Mouse (Mus musculus) heart, postnatal 36 days (tissue): Measurements from ENCODE around the gene Lsamp. TPM values are rescaled to one million over a fixed set of nuclear protein-coding genes. Genes with fewer than 3 reads are reported as not detected.

ENCODE experiments used
- DNase-seq, 2 experiments: peaks; one replicate each; pipeline ENCODE4 v3.0.0; 2021 to 2022
- intact Hi-C: fragments of 180-260 bp; cut with DNase I; formaldehyde crosslinking; loops from one replicate; pipeline ENCODE4 v1.15.1; 2025
- total RNA-seq, 2 experiments: library from RNA; stranded (reverse); gene quantifications; 2 replicates each; pipeline ENCODE4 v1.2.3; 2021

Lsamp gene
- total RNA-seq, 2 experiments from 2014 or later = 1.1 to 2.0 TPM

DNA sequence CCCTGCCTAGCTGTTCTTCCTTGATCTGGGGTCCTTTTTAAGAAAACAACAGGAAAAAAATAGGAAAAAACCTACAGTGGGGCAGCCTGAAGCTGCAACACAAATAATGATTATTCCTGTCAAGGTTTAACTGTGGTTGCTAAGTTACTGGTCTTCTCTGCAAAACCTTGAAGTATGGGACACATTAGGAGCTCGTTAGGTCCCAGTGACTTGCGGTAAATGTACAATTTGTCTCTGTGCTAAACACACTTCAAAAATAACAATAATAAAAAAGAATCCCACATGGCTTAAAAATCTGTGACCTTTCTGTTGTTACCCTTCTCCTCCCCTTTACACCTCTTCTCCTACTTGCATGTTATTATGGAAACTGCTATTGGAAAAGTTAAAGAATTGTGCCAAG lies 1140.2 kb downstream of the Lsamp start:
- intact Hi-C loops = no loop called here
- DNase-seq = no peak

DNA sequence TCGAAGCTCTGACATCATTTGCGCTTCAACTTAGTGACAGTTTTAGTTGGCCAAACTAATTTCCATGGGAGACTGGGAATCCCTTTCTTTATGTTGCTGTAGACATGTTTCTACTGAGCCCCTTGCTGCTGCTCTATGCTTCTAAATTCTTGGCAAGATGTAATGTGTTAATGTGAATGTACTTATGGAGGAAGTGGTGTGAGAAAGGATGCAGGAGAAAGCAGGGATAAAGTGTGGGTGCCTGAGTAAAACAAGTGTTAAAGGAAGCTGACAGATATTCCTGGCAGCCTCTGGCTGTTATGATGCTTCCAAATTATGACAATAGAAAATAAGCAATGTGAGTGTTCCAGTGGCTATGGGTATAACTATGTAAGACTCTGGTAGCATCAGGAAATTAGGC lies 1140.9 kb downstream of the Lsamp start:
- no peak for DNase-seq
- intact Hi-C loops = no loop called here

DNA sequence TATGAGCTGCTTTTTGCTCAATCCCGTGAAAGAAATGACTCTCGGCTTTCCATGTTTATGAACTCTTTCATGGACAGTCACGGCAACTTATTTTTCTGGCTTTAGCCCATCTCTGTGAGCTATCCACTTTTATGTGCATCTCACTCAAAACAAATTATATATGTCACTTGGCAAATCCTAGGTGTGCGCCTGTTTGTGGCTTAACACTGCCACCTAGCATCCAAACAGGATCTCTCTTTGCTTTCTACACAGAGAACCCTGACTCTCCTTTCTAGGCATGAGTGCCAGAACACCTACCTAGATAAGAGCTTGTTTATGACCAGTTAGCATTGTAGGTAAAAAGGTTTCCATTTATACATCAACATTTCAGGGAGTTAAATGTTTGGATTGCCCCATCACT lies 1146.9 kb downstream of the Lsamp start:
- intact Hi-C loops = no loop called here
- DNase-seq = no peak

DNA sequence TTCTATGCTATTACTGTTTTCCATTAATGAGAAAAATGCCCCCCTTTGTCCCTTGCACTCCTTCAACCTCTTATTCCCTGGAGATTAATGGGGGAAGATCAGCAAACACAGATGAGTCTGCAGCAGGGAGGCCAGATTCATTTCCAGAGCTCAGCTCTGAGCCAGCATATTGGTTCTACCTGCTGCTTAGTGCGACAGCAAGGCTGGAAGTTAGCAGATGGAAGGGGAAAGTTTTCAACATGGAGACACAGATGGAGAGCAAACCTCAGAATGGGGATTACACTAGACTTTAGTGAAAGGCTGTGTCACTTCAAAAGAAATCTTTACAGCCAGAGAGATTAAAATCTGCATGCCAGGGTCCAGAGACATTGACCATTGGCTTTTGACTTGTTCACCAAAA lies 1188.7 kb downstream of the Lsamp start:
- no peak for DNase-seq
- intact Hi-C loops = no loop called here

DNA sequence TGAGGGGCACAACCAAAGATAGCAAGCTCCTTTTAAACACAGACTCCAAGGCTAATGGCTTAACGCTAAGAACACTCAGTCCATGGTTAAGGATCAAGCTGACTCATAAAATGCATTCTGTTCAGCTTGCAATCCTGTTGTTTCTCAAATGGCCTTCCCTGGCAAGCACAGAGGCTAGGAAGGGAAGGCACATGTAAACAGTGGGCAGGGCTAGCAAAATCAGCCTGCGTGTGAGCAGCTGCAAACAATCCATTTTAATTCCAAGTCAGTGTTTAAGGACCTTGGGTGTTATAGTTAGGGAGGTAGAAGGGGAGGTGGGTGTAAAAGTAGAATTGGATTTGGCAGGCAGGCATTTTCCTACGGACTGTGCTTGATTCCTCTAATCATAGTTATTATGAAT lies 1195.4 kb downstream of the Lsamp start:
- intact Hi-C loops = no loop called here
- no peak for DNase-seq

DNA sequence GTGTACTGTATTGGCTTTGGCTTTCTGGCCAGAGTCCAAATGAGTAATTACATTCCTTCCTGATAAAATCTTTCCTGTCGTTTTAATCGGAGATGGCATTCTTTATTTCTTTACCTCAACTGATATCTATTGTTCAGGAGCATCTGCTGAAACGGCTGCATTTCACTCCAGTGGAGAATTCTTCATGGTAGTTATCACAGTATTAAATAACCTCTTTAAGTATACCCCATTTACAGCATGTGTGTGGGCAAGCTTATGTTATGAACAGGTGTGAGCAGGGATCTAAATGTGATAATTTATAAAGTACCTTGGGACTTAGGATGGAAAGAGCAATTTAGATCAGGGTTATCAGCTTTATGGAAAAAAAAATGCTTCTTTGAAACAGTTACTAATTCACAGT lies 1196.7 kb downstream of the Lsamp start:
- no peak for DNase-seq
- intact Hi-C loops = no loop called here

DNA sequence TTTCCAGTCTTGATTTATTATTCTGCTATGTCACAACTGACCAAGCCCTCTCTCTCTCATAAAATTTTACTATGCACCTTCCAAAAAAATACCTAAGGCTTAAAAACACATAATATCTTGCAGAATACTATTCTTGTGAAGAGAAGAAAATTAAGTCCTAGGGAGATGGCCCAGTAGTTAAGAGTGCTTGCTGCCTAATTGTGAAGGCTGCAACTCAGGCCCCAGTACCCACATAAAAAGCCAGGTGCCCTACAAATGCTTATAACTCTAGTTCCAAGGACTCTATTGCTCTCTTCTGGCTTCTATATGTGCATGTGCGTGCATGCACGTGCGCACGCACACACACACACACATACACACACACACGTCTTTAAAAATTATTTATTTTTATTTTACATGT lies 1225.9 kb downstream of the Lsamp start:
- intact Hi-C loops = no loop called here

DNA sequence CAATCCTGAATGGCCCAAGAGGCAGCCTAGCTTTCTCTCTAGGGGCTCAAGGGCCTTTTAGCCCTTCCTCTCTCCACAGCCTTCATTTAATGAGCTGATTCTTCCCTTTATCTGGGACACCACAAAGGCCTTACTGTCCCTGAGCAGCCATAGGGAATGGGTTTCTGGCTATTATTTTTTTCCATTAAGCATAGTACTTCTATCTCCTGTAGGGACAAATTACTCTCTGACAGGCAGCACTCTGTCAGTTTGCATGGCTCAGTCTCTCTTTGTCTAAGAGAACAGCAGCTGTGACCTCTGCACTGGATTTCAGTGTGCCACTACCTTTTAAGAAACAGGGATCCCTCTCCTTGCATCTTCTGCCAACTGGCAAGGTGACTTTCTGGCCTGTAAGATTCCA lies 1251.7 kb downstream of the Lsamp start:
- DNase-seq = no peak
- intact Hi-C loops = no loop called here

More for the DNA sequence above, 1225.9 kb downstream of the Lsamp start:
- DNase-seq = no peak

DNA sequence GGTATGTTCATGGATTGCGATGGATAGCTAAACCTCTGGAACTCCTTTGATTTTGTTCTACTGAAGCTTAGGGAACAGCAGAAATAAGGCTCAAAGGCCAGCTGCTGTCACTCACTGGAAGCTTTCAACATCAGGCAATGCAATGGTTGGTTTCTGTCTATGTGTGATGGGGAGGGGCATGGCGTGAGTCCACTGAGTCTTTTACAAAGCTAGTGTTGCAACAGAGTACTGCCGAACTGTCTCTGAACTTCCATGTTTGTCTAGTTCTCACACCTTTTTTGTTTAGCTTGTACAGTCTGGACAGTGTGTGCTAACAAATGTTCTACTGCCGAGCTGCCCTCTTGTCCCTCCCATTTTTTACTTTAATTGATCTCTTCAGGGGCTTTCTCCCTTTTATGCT lies 1258.7 kb downstream of the Lsamp start:
- no peak for DNase-seq
- intact Hi-C loops = no loop called here

DNA sequence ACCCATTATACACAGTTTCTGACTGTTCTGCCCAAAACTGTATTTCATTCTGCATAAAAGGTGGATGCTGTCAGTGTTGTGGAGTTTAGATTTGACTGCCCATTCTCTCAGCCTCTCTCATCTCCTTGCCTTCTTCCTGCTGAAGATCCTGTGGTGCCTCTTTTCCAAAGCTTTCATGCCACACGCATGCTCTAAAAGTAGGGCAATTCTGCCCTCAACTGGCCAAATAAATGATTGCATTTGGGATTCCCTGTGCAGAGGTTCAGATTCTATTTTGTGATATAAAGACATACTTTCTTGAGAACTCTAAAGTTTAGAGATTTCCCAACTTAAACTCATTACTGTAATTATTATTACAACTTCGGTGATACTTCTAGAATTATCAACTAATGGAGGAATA lies 1260.5 kb downstream of the Lsamp start:
- intact Hi-C loops = no loop called here
- DNase-seq = peak; percentile 4 to 7

DNA sequence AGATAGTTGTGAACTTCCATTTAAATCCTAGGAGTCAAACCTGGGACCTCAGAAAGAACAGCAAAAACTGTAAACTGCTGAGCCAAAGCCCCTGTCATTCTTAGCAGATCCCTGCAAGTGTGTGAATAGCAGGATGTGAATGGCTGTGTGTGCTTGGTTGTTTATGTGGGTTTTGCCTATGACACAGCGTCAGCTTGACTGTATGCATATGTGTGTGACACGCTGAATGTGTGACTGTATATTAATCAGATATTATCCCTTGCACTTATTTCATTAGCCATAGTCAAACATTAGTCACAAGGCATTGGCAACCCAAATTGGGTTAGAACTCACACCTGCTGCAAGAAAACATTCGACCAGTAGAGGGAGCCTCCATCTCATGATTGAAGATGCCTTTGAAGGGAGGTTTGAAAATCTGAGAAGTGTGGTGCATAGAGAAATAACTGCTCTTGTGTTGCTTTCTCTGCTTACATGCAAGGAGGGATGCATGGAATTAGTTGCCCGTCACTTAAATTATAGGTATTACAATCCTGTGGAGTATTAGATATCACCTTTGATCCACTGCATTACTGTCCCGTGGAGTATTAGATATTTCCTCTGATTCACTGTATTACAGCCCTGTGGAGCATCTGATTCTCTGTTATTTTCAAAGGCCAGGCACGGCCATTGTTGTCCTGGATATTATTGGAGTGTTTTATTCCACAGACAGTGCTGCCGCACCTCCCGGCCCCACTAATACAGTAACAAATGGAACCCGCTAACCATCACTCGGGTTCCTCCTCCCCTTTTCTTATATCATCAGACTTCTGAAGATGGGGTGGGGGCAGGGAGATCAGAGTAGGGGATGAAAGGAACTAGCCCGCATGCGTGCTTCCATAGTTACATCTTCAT lies 1274.2 kb downstream of the Lsamp start:
- intact Hi-C loops = loop anchor here (2.0 to 5.0 kb wide), 2 partner anchors 576 to 909 kb away; no protein-coding TSS in a partner anchor
- DNase-seq = peak; percentile 22 to 43

DNA sequence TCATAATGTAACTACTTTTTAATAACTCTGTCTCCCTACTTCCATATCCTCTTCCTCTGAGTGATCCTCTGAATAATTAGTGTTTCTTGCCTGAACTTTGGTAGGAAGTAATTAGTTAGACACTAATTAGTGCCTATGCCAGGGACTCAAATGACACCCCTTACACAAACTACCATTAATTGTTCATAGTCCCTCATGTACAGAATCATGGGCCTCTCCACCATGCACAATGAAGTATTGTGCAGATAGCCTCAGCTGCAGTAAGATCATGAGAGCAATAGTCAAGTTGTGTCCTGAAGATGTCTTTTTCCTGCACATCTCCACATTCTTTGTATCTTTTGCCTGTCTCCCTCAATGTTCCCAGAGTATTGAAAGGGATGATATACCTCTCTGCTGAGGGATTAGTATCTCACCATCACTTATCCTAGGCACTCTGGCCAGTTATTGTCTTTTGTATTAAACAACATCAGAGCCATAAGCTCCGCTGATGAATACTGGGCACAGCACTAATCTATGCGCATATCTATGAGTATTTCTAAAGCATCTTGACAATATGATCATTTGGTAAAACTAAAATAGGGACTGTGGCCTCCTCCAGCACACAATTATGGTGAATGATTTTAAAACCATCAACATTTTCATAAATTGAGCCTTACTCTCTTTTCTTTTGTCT lies 1292.0 kb downstream of the Lsamp start:
- intact Hi-C loops = no loop called here
- no peak for DNase-seq

DNA sequence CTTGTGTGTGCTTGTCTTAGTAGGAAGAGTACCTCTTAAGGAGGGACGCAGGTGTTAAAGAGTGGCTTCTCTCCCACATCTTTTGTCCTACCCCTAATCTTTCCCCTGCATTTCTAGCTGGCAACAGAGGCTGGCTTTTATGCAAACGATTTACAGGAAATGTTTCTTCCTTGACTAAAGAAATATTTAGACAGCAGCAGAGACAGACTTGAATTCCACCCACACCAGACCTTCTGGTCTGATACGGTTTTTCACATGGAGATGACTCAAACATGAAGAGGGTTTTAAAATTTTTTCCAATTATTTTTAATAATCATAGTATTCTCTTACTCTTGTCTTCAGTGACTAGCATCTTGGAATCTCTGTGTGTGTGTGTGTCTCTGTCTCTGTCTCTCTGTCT lies 1333.8 kb downstream of the Lsamp start:
- intact Hi-C loops = no loop called here
- no peak for DNase-seq

DNA sequence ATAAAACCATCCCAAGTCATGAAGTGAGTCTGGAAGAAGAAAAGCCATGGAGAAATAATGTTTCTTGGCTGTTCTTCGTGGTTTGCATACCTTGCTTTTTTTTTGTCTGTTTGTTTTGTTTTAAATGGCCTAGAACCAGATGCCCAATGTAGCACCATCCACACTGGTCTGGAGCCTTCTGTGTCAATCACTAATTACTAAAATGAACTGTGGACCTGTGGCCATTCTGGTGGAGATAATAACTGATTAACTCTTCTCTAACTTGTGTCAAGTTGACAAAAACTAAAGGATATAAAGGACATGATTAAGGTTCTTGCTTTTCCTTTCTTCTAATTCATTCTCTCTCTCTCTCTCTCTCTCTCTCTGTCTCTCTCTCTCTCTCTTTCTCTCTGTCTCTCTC lies 1359.3 kb downstream of the Lsamp start:
- intact Hi-C loops = no loop called here
- DNase-seq = no peak

DNA sequence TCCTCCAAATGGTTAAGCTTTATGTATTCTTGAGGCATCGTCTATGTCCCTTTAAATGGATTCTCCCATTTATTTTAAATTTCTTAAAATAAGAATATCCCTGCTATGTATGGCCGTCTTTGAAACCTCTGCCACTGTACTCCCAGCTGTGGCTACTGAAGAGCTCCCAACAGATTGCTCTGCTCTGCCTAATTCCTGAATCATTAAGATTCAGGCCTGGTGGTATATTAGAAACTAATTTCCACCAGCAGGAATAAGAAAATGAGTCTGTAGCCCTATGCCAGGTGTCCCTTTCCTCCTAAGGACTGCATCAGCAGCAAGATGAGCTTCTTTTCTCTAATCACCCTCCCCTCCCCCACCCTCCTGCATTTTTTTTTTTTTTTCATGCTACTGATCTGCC lies 1381.0 kb downstream of the Lsamp start:
- intact Hi-C loops = no loop called here
- no peak for DNase-seq

DNA sequence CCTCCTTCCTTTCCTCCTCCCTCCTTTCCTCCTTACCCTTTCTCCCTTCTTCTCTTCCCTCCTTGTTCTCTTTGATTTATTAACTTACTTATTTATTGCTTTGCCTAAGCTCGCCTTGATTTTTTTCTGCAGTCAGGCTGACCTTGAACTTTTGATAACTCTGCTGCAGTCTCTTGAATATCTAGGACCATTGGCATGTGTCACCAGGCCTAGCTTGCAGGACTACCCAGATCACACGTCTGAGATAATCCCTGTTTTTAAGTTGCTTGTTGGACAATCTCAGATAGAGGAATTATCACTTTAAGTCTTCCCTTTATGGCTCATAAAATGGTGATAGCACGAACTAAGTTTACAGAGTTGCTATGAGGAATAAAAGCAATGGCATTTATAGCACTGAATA lies 1399.5 kb downstream of the Lsamp start:
- intact Hi-C loops = no loop called here
- no peak for DNase-seq

DNA sequence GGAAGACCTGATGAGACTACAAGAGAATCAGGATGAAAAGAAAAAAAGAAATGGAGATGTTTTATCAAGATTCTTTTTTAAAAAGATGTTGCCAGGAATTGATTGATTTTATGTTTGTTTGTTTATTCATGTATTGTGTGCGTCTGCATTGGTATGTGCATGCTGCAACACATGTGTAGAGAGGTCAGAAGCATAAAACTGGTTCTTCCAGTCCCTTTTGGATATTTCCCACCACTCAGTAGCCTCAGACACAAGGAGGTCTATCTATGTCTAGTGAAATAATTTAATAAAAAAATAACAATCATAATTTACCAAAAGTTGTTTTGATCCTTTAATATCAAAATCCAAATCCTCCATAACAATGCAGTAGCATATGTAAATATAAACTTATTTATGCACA lies 1400.1 kb downstream of the Lsamp start:
- intact Hi-C loops = no loop called here
- DNase-seq = no peak

DNA sequence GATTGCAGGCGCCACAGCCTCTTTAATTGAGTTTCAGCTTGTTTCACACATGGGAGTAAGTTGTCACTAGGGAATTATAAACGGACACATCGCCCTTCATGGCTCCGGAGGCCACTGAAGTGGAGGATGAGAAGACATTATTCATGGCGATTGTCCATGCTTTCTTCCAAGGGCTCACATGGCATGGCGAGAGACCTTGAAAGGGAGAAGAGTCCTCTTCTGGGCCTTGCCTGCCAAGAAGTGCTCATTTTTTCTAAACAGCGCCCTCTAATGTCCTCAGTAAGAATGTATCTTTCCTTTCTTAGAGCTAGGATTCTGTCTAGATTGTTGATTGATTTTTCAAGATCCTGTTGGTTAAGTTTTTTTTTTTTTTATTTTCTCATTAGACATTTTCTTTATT lies 1424.7 kb downstream of the Lsamp start:
- DNase-seq = no peak
- intact Hi-C loops = no loop called here

DNA sequence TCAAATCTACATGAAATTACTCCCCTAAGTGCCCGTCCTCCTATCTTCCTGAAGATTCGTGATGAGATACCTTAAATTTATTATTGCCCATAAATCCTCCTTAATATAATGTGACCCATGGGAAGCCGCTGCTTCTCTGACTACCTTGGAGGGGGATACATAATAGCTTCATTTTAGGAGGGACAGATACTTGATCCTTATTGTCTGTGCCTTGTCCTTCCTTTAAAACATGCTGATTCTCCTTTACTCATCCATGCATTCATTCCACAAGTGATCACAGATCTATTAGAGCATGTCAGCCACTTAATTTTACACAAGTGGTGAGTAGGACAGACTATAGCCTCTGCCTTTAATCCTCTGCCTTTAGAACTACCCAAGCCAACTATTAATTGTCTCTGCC lies 1426.5 kb downstream of the Lsamp start:
- no peak for DNase-seq
- intact Hi-C loops = no loop called here

DNA sequence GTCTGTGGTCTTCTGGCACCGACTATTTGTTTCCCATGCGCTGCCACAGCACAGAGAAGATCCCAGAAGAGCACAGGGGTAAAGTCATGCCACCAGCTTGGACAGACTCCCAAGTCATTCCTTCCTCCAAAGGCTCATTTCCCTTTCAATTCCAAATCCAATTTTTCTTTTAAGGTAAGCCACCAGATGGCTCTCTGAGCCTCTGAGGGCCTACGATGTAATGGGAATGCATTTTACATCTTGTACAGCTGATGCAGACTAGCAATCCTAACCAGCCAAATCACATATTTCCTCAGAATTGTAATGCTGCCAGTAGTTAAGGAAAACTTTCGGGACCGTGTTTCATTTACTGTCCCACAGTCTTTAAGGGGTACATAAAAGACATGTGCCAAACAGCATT lies 1433.2 kb downstream of the Lsamp start:
- DNase-seq = no peak
- intact Hi-C loops = no loop called here

DNA sequence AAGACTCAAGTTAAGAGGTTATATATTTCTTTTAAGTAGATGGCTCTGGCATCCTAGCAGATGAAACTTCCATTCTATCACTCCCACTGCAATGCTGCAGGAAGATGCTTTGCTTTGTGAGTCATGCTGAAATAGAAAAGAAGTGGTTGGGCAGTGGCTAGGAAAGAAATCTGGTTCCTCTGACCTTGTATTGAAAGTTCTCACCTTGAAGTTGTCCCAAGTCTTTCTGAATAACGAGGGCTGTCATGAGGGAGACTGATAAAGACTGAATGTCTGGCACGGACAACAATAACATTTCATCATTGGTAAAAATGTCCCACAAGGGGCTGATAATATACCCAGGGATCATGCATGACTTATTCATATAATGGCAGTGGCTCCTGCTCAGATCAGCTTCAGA lies 1483.2 kb downstream of the Lsamp start:
- intact Hi-C loops = no loop called here
- DNase-seq = no peak

DNA sequence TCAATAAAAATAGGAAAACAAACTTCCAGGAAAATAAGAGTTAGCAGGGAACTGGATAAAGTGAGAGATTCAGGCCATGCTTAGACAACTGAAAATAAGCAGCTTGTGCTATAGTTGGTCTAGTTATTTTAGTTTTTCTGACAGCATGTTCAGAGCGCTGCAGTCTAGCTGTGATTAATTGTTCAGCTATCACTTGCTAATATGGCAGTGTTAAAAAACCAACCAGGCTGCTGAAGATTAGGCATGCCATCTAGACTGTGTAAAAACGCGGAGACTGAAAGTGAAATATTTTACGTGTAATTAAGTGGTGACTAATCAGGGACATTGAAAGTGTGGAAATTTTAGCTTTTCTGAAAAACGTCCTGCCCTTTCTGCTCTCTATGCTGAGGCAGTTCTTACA lies 1494.5 kb downstream of the Lsamp start:
- intact Hi-C loops = no loop called here
- DNase-seq = no peak
